Mouse (Mus musculus) kidney, postnatal 14 days (tissue): Measurements from ENCODE around the gene Ubqln4.

Experiments
- DNase-seq: peaks from one replicate; pipeline ENCODE4 v3.0.0; 2022; ENCODE audit warnings: mixed read lengths

Ubqln4 gene

DNA sequence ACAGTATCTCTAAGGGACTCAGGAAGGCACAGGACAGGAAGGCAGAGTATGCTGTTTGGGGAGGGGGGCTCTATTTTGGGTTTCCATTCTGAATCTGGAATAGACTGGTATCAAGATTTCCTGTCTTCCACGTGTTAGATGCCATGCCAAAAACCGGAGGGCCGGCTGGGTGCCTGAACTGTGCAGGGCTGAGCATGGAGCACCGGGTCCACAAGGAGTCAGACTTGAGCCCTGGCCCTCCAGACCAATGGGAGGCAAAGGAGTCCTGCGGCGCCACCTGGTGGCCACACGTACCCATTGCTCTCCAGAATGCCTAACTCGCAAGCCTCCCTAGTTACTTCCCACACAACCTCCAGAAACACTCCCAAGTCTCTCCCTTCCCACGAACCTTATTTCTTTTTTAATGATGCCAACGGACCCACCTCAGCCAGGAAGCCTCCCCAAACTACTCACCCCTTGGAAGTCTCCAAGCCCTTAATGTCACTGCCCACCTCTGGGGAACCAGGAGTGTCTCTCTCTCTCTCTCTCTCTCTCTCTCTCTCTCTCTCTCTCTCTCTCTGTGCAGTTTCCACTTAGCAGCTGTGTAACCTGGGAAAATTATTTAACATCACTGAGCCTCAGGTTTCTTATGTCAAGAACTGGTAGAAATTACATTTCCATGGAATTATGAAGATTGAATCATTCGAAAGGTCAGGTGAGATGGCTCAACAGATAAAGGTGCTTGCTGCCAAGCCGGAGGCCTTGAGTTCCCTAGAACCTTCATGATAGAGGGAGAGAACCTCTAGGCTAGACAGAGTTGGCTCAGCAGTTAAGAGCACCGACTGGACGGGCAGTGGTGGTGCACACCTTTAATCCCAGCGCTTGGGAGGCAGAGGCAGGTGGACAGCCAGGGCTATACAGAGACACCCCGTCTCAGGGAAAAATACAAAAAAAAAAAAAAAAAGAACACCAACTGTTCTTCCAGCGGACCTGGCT lies 27.1 kb upstream of the Ubqln4 start:
- peak; percentile 91 for DNase-seq

DNA sequence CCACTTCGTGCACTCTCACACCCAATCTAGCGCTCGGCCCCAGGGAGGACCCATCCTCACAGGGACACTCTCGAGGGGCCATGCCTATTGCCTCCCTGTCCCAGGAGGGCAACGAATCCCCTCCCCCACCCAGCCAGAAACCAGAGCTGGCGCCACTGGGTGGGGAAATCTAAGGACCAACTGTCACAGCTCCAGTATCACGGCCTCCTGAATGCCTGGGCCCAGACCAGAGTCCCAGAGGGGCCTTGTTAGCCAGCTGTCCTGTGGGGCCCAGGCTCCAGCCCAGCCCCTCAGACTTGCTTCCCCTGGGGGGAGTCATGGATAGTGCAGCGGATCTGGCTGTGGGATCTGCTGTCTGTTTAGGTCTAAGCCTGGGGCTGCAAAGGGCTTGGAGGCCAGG lies 26.0 kb upstream of the Ubqln4 start:
- no peak for DNase-seq

DNA sequence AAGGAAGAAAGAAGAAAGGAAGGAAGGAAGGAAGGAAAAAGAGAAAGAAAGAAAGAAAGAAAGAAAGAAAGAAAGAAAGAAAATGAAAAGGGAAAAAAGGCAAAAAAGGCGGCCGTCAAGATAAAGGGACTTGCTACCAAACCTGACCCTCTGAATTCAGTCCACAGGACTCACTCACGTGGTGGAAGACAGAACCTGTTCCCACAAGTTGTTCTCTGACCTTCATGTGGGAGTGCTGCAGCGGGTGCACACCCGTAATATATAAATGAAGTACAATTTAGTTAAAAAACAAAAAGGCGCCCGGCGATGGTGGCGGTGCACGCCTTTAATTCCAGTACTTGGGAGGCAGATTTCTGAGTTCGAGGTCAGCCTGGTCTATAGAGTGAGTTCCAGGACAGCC lies 24.9 kb upstream of the Ubqln4 start:
- no peak for DNase-seq

DNA sequence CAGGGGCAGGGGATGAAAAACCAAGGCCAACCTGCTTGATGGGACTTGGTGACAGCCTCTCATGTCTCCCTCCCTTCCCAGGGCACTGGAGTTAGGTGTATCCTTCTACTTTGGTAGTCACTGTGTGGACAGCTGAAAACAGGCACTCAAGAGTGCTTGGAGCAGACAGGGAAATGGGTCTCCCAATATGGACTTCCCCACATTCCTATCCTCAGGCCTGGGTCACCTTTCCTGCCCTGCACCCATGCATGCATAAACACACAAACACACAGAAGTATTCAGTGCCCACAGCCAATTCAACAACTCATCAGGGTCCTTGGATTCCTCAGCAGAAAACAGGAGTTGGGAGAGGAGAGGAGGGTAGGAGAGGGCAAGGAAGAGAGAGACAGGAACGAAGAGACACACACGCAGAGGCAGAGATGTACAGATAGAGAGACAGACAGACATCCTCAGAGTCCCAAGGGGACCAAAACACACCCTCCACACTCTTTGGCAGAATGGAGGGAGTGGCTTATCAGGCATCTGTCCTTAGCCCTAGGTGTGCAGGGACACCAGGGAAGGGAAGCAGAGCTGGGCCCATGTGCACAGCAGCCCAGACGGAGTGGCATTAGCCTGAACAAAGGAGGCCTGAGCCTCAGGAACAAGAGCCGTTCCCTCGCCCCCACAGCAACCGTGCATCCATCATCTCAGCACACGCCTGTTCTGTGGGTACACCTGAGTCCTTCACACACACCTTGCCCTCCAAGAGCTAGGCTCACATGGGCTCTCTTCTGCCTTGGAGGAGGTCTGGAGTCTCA lies 24.2 kb upstream of the Ubqln4 start:
- DNase-seq = no peak

DNA sequence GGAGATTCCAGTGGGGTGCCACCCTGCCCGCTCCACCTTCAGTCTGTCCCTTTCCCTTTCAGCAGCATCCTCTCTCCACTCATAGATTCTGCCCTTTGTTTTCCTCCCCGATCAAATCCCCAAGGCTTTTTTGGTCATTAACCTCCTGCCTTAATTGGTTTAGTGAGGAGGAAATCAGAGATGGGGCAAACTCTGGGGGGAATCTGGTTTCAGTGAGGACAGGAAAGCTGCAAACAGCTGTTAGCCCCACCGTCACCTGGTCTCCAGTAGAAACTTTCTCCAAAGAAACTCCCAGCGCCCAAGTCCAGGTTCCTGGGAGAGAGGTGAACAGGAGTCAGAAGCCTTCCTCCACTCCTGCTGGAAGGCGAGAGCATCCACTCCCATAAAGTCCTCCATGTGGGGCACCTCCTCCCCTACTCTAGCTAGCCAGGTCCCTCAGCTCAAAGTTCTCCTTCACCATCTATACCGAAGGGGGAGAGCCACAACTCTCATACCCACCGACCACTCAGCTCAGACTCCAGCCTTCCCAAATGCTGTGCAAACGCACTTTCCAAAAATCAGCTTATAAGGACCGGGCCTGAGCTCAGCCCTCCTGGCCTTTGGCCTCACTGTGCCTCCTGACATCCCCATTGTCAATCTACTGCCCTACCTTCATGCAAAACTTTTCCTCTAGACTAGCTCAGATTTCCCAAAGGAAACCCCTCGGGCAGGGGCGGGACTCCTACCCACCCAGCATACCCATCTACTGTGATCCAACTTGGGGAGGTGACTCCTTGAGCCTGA lies 23.3 kb upstream of the Ubqln4 start:
- no peak for DNase-seq

DNA sequence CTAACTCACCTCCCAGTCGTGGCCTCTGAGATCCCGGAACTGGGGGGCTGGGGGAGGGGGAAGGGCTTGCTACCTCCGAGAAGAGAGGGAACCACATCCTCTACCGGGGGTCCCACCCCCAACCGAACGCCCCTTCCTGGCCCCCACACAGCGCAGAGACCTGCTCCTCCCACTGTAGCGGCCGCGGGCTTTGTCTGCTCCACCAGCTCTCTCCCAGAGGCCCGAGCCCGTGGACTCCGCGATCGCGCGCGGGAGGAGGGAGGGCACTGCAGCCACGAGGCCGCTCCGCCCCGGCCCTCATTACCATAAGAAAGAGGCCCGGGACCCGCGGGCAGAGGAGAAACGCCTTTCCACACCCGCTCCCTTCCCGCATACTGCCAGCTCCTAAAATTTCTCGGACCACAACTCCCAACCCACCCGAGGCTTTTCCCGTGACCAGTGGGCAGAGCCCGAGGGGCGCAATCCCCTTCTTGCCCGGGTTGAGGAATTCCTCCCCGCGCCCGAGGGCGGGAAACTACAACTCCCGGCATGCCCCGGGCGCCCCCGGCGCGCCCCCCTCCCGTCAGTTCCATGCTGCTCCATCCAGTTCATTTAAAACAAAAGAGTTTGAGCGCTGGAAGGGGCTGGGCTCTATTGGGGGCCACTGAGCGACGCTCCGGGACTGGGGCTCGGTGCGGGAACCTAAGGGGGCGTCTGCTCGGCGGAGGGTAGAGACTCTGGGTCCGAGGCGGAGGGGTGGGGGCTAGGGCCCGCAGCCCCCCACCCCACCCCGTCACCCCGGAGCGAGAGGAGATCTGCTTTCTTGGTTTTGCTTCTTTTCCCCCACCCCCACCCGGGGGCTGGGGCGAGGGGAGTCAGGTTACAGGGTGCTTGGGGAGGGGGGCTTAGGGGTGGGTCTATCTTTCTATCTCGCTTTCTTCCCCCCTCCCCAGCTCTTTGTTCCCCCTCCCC lies 21.9 kb upstream of the Ubqln4 start:
- peak; percentile 92 for DNase-seq

DNA sequence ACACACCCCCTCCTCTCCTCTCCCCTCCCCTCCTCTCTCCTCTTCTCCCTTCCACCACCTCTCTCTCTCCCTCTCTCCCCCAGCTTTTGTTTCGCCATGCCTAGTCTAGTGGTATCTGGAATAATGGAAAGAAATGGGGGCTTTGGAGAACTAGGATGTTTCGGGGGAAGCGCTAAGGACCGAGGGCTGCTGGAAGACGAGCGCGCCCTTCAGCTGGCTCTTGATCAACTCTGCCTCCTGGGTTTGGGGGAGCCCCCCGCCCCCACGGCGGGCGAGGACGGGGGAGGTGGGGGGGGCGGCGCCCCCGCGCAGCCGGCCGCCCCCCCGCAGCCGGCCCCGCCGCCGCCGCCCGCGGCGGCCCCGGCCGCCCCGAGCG lies 21.3 kb upstream of the Ubqln4 start, which contains the start of gene Mex3a:
Mex3a (plus strand) TSS at position 97 of the 376 bp plus-strand sequence.
- no peak for DNase-seq

DNA sequence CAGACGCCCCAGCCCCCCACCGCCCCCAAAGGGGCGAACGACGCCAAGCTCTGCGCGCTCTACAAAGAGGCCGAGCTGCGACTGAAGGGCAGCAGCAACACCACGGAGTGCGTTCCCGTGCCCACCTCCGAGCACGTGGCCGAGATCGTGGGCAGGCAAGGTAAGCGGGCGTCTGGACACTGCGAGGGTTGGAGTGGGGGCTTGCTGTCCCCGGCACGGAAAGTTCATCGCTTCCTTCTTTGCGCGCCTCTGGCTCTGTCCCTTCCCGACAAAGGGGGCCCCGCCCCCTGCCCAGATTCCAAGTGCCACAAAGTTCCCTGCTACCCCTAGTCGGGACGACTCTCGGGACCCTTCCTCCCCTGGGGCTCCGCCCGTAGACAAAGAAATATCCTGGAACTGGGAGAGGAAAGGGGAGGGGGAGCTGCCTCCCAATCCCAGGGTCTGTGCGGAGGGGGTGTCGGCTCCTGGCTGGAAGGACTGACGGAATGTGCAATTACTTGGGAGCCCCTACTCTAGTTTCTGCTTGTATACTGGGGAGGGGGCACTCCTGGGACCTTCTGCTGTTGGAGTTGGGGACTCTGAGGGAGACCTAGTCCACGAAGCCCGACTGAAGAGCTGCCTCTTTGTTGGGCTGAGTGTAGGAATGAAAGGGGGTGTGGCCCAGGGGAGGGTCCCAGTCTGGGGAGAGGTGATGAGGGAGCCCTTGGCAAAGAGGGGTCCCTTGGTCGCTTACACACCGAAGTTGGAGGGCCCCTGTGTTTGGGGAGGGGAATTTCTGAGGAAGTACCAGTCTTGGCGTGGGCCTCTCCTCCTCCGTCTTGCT lies 20.7 kb upstream of the Ubqln4 start:
- DNase-seq = peak; percentile 57

DNA sequence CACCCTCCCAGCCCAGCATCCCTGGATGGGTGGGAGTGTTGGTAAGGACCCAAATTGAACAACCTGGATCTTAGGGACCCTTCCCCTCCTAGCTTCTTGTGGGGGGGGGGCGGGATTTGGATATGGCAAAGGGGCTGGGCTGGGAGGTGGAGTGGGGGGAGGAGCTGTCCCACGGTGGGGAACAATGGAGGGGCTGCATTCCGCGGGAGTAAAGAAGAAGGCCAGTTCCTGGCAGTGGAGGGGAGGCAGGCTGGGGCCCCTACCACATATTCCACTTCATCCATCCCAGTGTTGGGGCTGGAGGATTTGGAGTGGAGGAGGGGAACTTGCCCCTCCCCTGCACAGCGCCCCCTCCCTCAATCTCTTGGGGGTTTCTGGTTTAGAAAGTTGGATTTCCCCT lies 19.9 kb upstream of the Ubqln4 start:
- DNase-seq = no peak

DNA sequence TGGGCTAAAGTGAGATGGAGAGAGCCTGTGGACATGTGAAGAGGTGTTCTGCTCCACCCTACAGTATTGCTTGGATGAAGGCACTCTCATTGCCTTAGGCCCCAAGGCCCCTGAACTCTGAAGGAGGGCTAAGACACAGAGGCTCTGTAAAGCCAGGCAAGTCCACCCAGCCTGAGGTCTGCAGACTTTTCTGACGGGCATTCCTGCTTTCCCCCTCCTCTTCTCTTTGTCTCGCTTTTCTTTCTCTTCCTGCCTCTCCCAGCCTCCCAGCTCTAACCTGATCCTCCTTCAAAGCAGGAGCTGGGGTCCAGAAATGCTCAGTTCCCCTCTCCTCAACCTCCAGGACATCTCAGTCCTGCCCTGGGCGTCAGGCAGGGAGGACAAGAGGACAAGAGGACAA lies 18.6 kb upstream of the Ubqln4 start:
- DNase-seq = no peak

DNA sequence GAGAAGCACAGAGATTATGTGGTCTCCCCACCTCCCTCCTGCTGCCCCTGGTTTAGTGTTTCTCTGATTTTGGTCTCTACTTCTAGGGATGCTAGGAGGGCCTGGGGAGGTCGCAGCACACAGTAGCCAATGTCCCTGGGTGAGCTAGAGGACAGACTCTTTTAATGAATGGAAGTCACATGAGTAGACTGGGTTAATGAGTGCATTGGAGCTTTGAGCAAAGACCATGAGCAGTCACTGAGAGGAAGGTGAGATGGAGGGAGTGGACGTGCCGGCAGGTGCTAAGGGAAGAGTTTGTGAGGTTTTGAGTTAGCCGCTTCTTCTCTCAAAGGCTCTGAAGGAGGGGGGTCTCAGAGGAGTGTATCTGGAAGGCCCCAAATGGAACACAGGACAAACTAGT lies 18.0 kb upstream of the Ubqln4 start:
- DNase-seq = no peak

DNA sequence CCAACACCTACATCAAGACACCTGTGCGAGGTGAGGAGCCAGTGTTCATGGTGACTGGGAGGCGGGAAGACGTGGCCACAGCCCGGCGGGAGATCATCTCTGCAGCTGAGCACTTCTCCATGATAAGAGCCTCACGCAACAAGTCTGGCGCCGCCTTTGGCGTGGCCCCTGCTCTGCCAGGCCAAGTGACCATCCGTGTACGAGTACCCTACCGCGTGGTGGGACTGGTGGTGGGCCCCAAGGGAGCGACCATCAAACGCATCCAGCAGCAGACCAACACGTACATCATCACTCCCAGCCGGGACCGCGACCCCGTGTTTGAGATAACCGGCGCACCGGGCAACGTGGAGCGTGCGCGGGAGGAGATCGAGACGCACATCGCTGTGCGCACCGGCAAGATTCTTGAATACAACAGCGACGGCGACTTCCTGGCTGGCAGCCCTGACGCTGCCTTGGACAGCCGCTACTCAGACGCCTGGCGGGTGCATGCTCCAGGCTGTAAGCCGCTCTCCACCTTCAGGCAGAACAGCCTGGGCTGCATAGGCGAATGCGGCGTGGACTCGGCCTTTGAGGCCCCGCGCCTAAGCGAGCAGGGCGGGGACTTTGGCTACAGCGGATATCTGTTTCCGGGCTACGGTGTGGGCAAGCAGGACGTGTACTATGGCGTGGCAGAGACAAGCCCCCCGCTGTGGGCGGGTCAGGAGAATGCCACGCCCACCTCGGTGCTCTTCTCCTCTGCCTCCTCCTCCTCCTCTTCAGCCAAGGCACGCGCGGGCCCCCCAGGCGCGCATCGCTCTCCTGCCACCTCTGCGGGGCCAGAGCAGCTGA lies 17.2 kb upstream of the Ubqln4 start:
- DNase-seq = peak; percentile 88

DNA sequence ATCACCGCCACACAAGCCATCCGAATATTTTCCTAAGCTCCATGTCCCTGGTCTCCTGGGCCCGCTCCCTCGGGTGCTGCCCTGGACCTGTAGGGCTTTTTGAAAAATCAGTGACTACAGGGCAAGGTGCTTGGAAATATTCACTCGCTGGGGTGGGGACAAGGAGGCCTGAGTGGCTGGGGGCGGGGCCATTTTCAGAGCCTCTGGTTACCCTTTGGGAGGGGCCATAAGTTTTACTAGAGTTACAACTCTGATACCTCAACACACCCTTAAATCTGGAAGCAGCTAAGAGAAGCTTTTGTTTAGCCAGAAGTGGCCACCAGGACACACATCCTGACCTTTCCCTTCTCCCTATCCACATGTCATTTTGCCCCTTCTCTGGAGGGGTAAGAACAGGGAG lies 16.4 kb upstream of the Ubqln4 start:
- no peak for DNase-seq

DNA sequence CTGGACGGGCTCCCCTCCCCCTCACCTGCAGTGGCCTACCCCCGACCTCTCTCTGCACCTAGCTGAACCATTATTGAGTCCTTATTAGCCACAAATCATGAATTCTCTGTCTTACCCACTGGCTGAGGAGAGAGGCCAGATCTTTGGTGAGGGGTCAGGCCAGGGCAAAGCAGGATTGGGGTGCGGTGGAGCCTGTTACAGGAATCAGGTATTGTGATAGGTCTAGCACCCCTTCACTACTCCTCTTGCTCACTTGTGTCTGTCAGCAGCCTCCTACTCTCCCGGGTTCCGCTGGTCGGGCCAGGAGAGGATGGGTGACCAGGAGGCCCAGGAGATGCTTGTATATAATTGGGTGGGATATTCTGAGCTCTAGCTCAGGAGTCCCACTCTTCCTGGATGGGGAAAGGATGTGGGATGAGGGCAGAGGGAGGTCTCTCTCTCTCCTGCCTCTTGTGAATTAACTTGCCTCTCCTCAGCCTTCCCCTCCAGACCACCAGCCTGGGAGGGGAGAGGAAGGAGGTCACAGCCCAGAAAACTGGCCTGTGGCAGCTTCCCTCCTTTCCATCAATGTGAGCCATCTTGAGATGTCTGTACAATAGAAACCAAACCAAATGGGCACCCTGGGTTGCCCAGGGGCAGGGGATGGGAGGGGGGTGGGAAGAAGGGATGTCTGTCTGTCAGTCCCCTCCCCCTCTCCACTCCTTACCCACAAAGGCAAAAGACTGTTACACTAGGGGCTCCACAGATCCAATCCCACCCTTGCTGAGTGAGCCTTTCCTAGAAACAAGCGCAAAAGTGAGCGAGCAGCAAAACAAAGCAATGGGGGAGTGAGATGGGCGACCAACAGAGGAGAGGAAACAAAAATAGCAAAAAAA lies 15.1 kb upstream of the Ubqln4 start:
- no peak for DNase-seq

DNA sequence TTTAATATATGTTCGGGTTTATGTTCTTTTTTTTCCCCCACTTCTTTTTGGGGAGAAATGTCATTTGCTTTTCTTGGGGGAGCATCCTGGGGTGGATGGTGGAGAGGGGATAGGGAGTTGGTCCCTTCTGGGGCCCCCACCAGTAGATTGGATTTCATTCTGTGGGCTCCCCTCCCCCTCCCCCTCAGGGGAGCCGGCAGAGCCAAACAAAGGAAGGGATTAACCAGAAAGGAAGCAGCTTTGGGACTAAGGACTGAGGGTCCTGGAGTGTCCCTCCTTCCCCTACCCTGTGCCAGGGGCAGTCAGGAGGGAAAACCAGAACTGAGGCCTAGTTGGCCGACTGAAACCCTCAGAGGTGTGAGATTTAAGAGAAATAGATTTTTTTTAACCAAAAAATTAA lies 14.2 kb upstream of the Ubqln4 start:
- DNase-seq = no peak

DNA sequence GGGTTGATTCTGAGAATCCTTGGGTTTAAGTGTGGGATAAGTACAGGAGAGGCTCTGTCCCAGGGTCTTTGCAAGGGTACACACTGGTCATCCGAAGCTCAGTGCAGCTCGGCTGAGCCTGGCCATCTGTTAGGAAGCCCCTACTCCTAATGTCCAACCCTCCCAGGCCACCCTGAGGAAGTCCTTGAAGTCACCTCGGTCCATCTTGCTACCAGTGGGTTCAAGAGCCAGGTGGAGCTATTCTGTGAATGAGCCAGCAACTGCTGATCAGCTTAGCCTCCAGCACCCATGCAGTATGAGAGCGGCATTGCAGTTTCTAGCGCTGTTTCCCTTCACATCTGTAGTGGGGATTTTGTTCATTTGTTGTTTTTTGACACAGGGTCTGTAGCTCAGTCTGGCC lies 13.5 kb upstream of the Ubqln4 start:
- DNase-seq = peak; percentile 5

DNA sequence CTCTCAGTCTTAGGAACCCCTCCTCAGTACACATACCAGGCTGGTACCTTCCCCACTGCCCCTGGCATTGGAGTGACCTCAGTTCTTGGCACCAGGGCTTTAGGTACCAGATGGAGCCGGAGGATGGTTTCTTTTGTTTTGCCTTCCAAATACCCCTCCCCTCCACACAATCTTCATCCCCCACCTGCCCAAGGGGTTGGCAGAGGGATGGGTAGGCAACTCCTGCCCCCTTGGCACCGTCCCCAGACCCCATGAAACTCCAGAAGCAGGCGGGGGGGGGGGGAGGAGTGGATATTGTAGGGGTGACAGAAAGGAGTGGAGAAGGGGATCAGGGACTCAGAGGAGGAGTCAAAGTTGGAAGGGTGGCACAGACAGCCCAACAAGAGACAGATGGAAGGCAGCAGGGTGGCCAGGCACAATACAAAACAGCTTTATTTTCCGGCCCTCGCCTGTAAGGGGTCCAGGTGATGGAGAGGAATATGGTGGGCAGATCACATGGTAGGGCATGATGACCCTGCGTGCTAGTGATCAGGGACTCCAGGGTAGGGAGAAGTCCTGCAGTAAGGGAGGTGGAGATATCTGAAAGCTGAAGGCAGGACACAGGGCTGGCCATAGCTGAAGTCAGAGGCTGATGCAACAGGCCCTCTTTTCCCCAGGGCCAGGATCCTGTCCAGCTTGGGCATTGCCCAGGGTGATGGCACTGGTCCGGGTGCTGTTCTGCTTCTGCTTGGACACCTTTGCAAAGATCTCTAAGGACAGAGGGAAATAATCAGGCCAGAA lies 11.7 kb upstream of the Ubqln4 start:
- peak; percentile 9 for DNase-seq

DNA sequence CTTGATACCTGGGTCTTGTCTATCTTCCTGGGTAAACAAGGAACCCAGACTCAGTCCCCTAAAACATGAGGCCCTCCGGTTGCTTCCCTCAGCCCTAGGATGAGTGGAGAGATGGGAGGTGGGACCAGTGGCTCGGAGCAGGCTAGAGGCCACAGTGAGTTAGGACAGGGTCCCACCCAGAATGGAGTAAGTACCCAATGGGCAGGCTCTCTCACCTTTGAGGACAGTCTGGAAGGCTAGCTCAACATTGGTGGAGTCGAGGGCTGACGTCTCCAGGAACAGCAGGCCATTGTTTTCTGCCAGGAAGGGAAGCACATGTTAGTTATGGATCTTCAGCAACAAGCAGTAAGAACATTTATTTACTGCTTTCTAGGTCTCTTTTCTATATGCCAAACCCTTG lies 11.1 kb upstream of the Ubqln4 start:
- DNase-seq = no peak
